Mouse (Mus musculus): ENCODE results near the gene Tnfaip8l3. TPM values are rescaled to one million over a fixed set of nuclear protein-coding genes. Genes with fewer than 3 reads are reported as not detected.

The Tnfaip8l3 gene
- polyA plus RNA-seq, 1 experiment from 2014 or later, result 0.39 TPM

DNA sequence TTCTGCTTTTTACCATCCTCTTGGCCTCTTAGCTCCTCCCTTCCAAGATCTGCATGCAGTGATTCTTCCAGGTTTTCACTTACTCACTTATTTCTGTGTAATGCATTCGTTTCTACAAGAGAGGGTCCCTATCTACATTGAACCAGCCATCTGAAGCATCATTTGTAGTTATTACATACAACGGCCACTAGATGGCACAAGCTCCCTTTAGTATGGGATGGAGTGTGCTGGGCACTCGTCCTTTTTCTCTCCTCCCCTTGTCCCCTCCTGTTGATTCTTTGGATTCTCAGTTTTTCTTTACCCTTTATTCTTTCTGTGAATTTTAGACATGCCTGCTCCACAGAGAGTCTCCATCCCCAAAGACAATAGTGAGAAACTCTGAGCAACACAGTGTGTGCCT lies 77.3 kb downstream of the Tnfaip8l3 start:
- 7% methylated on average over 3 of the region's 3 CpGs for WGBS
- H3K9me3 ChIP-seq (ENCODE audit: control insufficient read depth, low read length), result no peaks in the 10 kb centered on the region
- no peaks in the 10 kb centered on the region for H3K4me1 ChIP-seq (ENCODE audit: control insufficient read depth in 2 of 2, insufficient read depth in 2 of 2, low read length in 2 of 2)
- H3K9ac ChIP-seq (ENCODE audit: low read length), result no peak overlapping the region
- ATAC-seq (ENCODE audit: insufficient number of reproducible peaks, insufficient read depth, low FRiP score, low read depth), result no peak
- H3K36me3 ChIP-seq (ENCODE audit: control insufficient read depth, insufficient read depth, low read length), result no peaks in the 10 kb centered on the region
- H3K4me2 ChIP-seq (ENCODE audit: low read length), result no peak overlapping the region
- no peaks in the 10 kb centered on the region for H3K27me3 ChIP-seq (ENCODE audit: control insufficient read depth, insufficient read depth, low read length)
- H3K4me3 ChIP-seq (ENCODE audit: control insufficient read depth in 1 of 2, insufficient read depth in 1 of 2, low read depth in 1 of 2, low read length in 2 of 2), result no peak overlapping the region
- no peak overlapping the region for H3K27ac ChIP-seq (replicated peaks in 1 of 2; ENCODE audit: control insufficient read depth in 1 of 2, insufficient read depth in 1 of 2, low read depth in 2 of 2, low read length in 2 of 2)

DNA sequence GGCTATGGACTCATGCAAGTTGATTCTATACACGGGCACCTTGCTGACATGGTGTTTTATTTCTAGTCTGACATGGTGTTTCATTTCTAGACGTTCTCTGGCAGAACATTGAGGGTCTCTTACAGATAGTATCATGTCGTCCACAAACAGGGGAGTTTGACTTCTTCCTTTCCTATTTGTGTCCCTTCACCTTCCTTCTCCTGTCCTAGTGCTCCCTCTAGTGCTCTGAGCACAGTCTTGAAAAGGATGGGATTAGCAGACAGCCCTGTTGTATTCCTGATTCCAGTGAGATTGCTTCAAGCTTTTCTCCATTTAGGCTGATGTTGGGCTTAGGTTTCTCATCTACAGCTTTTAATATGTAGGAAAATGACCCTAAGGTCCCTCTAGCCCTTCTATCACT lies 81.2 kb downstream of the Tnfaip8l3 start:
- Histone ChIP-seq H3K9ac (ENCODE audit: low read length) (no peak overlapping the region), H3K4me1 (ENCODE audit: control insufficient read depth in 2 of 2, insufficient read depth in 2 of 2, low read length in 2 of 2) (no peaks in the 10 kb centered on the region), H3K27ac (replicated peaks in 1 of 2; ENCODE audit: control insufficient read depth in 1 of 2, insufficient read depth in 1 of 2, low read depth in 2 of 2, low read length in 2 of 2) (no peak overlapping the region), H3K36me3 (ENCODE audit: control insufficient read depth, insufficient read depth, low read length) (no peaks in the 10 kb centered on the region), H3K27me3 (ENCODE audit: control insufficient read depth, insufficient read depth, low read length) (no peaks in the 10 kb centered on the region), H3K4me2 (ENCODE audit: low read length) (no peak overlapping the region), H3K4me3 (ENCODE audit: control insufficient read depth in 1 of 2, insufficient read depth in 1 of 2, low read depth in 1 of 2, low read length in 2 of 2) (no peak overlapping the region), H3K9me3 (ENCODE audit: control insufficient read depth, low read length) (no peaks in the 10 kb centered on the region)
- ATAC-seq (ENCODE audit: insufficient number of reproducible peaks, insufficient read depth, low FRiP score, low read depth), result no peak
- 33% methylated on average over 3 of the region's 3 CpGs for WGBS

DNA sequence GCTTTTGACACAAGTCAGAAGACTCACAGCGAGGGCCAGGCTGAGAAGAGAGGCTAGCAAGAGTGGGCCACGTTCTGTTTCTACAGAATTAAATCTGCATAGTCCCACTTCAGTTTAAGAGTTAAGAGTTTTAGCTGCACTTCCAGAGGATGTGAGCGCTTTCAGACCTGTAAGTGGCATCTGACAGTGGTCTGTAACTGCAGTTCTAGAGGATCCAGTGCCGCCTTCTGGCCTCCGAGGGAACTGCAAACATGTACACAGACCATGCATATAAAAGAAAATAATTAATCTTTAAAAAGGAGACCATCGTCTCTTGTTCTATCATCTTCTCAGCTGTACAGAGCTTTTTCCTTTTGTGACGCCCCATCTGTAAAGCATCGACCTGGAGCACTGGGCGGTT lies 83.3 kb downstream of the Tnfaip8l3 start:
- H3K9ac ChIP-seq (ENCODE audit: low read length), result no peak overlapping the region
- H3K9me3 ChIP-seq (ENCODE audit: control insufficient read depth, low read length), result no peaks in the 10 kb centered on the region
- no peaks in the 10 kb centered on the region for H3K36me3 ChIP-seq (ENCODE audit: control insufficient read depth, insufficient read depth, low read length)
- no peak overlapping the region for H3K27ac ChIP-seq (replicated peaks in 1 of 2; ENCODE audit: control insufficient read depth in 1 of 2, insufficient read depth in 1 of 2, low read depth in 2 of 2, low read length in 2 of 2)
- no peaks in the 10 kb centered on the region for H3K27me3 ChIP-seq (ENCODE audit: control insufficient read depth, insufficient read depth, low read length)
- WGBS, result 32% methylated on average over 9 of the region's 9 CpGs
- H3K4me1 ChIP-seq (ENCODE audit: control insufficient read depth in 2 of 2, insufficient read depth in 2 of 2, low read length in 2 of 2), result no peaks in the 10 kb centered on the region
- no peak for ATAC-seq (ENCODE audit: insufficient number of reproducible peaks, insufficient read depth, low FRiP score, low read depth)
- H3K4me3 ChIP-seq (ENCODE audit: control insufficient read depth in 1 of 2, insufficient read depth in 1 of 2, low read depth in 1 of 2, low read length in 2 of 2), result no peak overlapping the region
- no peak overlapping the region for H3K4me2 ChIP-seq (ENCODE audit: low read length)

DNA sequence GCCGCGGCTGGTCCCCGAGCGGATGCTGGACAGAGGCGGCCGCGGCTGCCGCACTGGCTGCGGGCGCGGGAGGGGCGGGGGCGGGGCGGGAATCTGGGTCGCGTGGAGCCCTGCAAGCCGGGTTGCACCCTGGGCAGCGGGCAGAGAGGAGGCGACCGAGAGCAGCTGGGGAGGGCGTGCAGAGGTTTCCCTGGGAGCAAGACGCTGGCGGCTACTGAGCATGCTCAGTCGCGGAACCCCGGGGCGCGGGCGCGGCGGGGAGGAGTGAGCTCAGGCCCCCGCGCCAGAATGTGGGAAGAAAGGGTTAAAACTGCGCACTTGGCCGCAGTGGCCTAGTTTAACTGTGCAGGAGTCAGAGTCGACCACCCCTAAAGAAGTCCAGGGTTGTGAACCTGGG lies 93.1 kb downstream of the Tnfaip8l3 start, which contains the start of gene Elmod1:
Elmod1 (minus strand) TSS at position 180 of the 397 bp plus-strand sequence.
- Histone ChIP-seq H3K27ac (replicated peaks in 1 of 2; ENCODE audit: control insufficient read depth in 1 of 2, insufficient read depth in 1 of 2, low read depth in 2 of 2, low read length in 2 of 2) (no peak within 1 kb of the TSS), H3K9me3 (ENCODE audit: control insufficient read depth, low read length) (no peaks in the 10 kb centered on the region), H3K4me1 (ENCODE audit: control insufficient read depth in 2 of 2, insufficient read depth in 2 of 2, low read length in 2 of 2) (peaks cover 0 to 6% of the 10 kb centered on the region in 2 experiments; a peak in 1 of 4 replicates), H3K9ac (ENCODE audit: low read length) (peak within 1 kb of the TSS; percentile 54; the same call in 1 of the 2 replicates), H3K27me3 (ENCODE audit: control insufficient read depth, insufficient read depth, low read length) (peaks cover 36% of the 10 kb centered on the region), H3K4me2 (ENCODE audit: low read length) (peak within 1 kb of the TSS; percentile 91), H3K36me3 (ENCODE audit: control insufficient read depth, insufficient read depth, low read length) (no peaks in the 10 kb centered on the region), H3K4me3 (ENCODE audit: control insufficient read depth in 1 of 2, insufficient read depth in 1 of 2, low read depth in 1 of 2, low read length in 2 of 2) (peak within 1 kb of the TSS; percentile 46 to 49)
- ATAC-seq (ENCODE audit: insufficient number of reproducible peaks, insufficient read depth, low FRiP score, low read depth), result peak; percentile 61; the same call in 1 of the 2 replicates
- WGBS, result under 1% methylated on average over 33 of the region's 36 CpGs

DNA sequence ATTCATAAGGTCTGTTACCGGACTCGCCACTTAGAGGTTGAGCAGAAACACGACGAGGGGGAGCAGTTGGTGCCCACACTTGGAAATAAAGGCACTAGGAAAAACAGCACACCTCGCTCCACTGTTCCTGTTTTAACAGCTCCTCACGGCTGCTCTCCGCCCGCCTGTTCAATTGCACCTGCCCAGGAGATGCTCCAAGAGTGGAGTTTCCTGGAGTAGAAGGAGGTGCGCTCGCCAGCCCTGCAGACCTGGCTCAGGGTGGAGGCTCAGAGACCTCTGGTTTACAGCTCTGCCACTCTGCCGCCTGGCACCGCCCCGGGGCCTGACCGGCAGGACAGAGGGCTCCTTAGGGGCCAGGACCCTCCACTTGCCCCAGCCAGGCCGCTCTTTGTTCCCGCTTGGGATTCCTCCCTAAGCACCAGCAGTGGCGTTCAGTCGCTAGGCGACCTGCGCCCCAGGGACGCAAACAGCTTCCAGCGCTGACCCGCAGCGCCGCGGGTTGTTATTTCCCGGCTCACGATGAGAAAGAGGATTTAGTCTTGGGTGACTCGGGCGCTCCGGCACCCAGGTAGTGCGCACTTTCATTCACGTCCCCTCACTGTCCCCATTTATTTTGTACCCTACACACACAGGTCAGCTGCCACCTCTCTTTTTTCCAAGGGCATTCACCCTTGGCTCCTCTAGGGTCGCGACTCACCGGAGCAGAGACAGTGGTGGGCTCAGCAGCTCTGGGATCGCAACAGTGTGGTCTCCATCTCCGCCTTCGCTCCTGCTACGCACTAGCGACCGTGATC lies 93.7 kb downstream of the Tnfaip8l3 start:
- H3K27ac ChIP-seq (replicated peaks in 1 of 2; ENCODE audit: control insufficient read depth in 1 of 2, insufficient read depth in 1 of 2, low read depth in 2 of 2, low read length in 2 of 2), result no peak overlapping the region
- no peak for ATAC-seq (ENCODE audit: insufficient number of reproducible peaks, insufficient read depth, low FRiP score, low read depth)
- peak overlapping the region; percentile 46 to 49 for H3K4me3 ChIP-seq (ENCODE audit: control insufficient read depth in 1 of 2, insufficient read depth in 1 of 2, low read depth in 1 of 2, low read length in 2 of 2)
- H3K9me3 ChIP-seq (ENCODE audit: control insufficient read depth, low read length), result no peaks in the 10 kb centered on the region
- H3K27me3 ChIP-seq (ENCODE audit: control insufficient read depth, insufficient read depth, low read length), result peaks cover 36% of the 10 kb centered on the region
- peak overlapping the region; percentile 91 for H3K4me2 ChIP-seq (ENCODE audit: low read length)
- H3K4me1 ChIP-seq (ENCODE audit: control insufficient read depth in 2 of 2, insufficient read depth in 2 of 2, low read length in 2 of 2), result peaks cover 0 to 6% of the 10 kb centered on the region in 2 experiments; a peak in 1 of 4 replicates
- WGBS, result 2% methylated on average over 42 of the region's 42 CpGs
- no peaks in the 10 kb centered on the region for H3K36me3 ChIP-seq (ENCODE audit: control insufficient read depth, insufficient read depth, low read length)
- peak overlapping the region; percentile 54; the same call in 1 of the 2 replicates for H3K9ac ChIP-seq (ENCODE audit: low read length)

DNA sequence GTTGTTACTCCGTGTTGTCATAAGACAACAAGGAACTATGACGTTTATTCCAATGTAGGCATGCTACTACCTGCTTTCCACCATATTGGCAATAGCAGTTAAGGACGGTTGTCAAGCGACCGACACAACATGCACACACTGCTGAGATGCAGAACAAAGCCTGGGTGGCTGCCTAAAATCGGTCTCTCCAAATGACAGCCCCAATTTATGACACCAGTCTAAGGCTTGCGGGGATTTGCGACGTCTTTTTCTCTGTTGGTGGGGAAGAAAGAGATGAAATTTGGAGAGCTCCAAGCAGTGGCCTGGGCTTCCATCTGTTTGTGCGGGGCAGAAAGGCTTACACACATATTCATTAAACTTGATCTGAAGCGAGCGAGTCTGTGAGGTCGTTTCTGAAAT lies 94.3 kb downstream of the Tnfaip8l3 start:
- 26% methylated on average over 13 of the region's 13 CpGs for WGBS
- Histone ChIP-seq H3K4me2 (ENCODE audit: low read length) (peak overlapping the region; percentile 91), H3K27ac (replicated peaks in 1 of 2; ENCODE audit: control insufficient read depth in 1 of 2, insufficient read depth in 1 of 2, low read depth in 2 of 2, low read length in 2 of 2) (no peak overlapping the region)

More for the DNA sequence above, 94.3 kb downstream of the Tnfaip8l3 start:
- no peaks in the 10 kb centered on the region for H3K9me3 ChIP-seq (ENCODE audit: control insufficient read depth, low read length)
- no peaks in the 10 kb centered on the region for H3K36me3 ChIP-seq (ENCODE audit: control insufficient read depth, insufficient read depth, low read length)
- no peak for ATAC-seq (ENCODE audit: insufficient number of reproducible peaks, insufficient read depth, low FRiP score, low read depth)
- H3K9ac ChIP-seq (ENCODE audit: low read length), result no peak overlapping the region
- peaks cover 0 to 6% of the 10 kb centered on the region in 2 experiments; a peak in 1 of 4 replicates for H3K4me1 ChIP-seq (ENCODE audit: control insufficient read depth in 2 of 2, insufficient read depth in 2 of 2, low read length in 2 of 2)
- peaks cover 36% of the 10 kb centered on the region for H3K27me3 ChIP-seq (ENCODE audit: control insufficient read depth, insufficient read depth, low read length)
- no peak overlapping the region for H3K4me3 ChIP-seq (ENCODE audit: control insufficient read depth in 1 of 2, insufficient read depth in 1 of 2, low read depth in 1 of 2, low read length in 2 of 2)

Data from heart, embryonic 14.5 days (tissue).